Mouse (Mus musculus): ENCODE results near the gene Neu1. TPM values are rescaled to one million over a fixed set of nuclear protein-coding genes. Genes with fewer than 3 reads are reported as not detected.

Gene Neu1
- polyA plus RNA-seq (2014; fragmentation: Nextera tagmentation; extraction: Ambion mirVana), result 26.9 and 27.2 TPM in 2 replicates

DNA sequence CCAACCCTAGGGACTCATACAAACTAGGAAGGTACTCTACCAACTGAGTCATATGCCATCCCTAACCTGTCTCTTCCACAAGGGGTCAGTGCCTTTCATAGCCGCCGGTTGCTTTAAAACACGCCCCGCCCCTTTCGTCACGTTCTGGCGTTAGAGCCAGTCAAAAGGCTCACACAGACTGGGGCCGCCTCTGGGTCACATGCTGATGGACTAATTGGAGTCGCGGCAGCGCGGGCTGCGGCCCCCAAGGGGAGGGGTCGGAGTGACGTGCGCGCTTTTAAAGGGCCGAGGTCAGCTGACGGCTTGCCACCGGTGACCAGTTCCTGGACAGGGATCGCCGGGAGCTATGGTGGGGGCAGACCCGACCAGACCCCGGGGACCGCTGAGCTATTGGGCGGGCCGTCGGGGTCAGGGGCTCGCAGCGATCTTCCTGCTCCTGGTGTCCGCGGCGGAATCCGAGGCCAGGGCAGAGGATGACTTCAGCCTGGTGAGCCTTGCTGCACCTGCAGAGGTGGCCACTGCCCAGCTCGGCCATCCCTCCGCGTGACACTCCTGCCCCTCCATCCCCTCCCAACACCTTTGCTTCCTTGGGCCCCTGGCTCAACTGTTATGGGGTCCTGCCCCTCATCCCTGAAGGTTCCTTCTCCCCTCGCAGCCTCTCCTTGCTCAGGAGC lies at the start of gene Neu1:
Gene Neu1, plus strand, starts transcription at position 193 of the 674 bp plus-strand sequence.
- ATAC-seq (ENCODE audit: low FRiP score) (peak; percentile 97), DNase-seq (ENCODE audit: low spot score) (peak; percentile 98)
- peak within 1 kb of the TSS; percentile 73 for H3K9ac ChIP-seq
- H3K4me3 ChIP-seq (replicated peaks; ENCODE audit: low read length), result peak within 1 kb of the TSS; percentile 60
- peaks cover 30% of the 10 kb centered on the region for H3K36me3 ChIP-seq (replicated peaks; ENCODE audit: control insufficient read depth, insufficient read depth)
- H3K4me1 ChIP-seq (replicated peaks; ENCODE audit: control insufficient read depth, insufficient read depth, low read length), result peaks cover 7% of the 10 kb centered on the region
- H3K4me2 ChIP-seq (replicated peaks), result peak within 1 kb of the TSS; percentile 74
- H3K27me3 ChIP-seq (ENCODE audit: control insufficient read depth, insufficient read depth, low read length), result no peaks in the 10 kb centered on the region
- WGBS, result under 1% methylated on average over 37 of the region's 38 CpGs
- H3K27ac ChIP-seq, result peak within 1 kb of the TSS; percentile 51; the same call in 1 of the 2 replicates
- no peaks in the 10 kb centered on the region for H3K9me3 ChIP-seq (ENCODE audit: control insufficient read depth, low read length)

- H3K9ac ChIP-seq, result no peak within 1 kb of the TSS
- no peak within 1 kb of the TSS for H3K4me2 ChIP-seq (replicated peaks)
- no peaks in the 10 kb centered on the region for H3K9me3 ChIP-seq (ENCODE audit: control insufficient read depth, low read length)
- no peaks in the 10 kb centered on the region for H3K36me3 ChIP-seq (replicated peaks; ENCODE audit: control insufficient read depth, insufficient read depth)
- no peak within 1 kb of the TSS for H3K4me3 ChIP-seq (replicated peaks; ENCODE audit: low read length)
- WGBS, result 9% methylated on average over 15 of the region's 15 CpGs
- H3K4me1 ChIP-seq (replicated peaks; ENCODE audit: control insufficient read depth, insufficient read depth, low read length), result no peaks in the 10 kb centered on the region
- DNase-seq (ENCODE audit: low spot score) (no peak), ATAC-seq (ENCODE audit: low FRiP score) (no peak)
- no peak within 1 kb of the TSS for H3K27ac ChIP-seq
- H3K27me3 ChIP-seq (ENCODE audit: control insufficient read depth, insufficient read depth, low read length), result no peaks in the 10 kb centered on the region
Measured at GRCm38 (mm10) chr17:34881683-34882310, 49.3 kb upstream of the Neu1 start, which contains the start of gene Gm20547. TSS of gene Gm20547 (minus strand) at chr17:34882042.

DNA sequence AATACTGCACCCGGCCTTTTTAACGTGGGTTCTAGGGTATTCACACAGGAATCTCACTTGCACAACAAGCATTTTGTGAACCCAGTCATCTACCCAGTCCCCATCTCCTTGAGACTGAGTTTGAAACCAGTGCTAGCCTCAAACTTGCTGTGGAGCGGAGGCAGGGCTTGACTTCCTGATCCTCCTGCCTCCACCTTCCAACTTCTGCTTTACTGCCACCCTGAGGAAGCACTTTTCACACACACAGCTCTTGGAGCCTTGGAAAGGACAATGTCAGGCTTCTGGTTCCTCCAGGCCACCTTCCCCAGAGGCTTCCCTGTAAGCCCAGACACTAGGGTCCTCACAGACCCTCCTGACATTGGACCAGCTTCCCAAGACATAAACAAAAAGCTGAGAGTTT lies 47.7 kb upstream of the Neu1 start:
- no peaks in the 10 kb centered on the region for H3K4me1 ChIP-seq (replicated peaks; ENCODE audit: control insufficient read depth, insufficient read depth, low read length)
- DNase-seq (ENCODE audit: low spot score), result no peak
- ATAC-seq (ENCODE audit: low FRiP score), result no peak
- 70% methylated on average over 3 of the region's 3 CpGs for WGBS
- no peaks in the 10 kb centered on the region for H3K9me3 ChIP-seq (ENCODE audit: control insufficient read depth, low read length)
- no peaks in the 10 kb centered on the region for H3K36me3 ChIP-seq (replicated peaks; ENCODE audit: control insufficient read depth, insufficient read depth)
- no peak overlapping the region for H3K9ac ChIP-seq
- no peaks in the 10 kb centered on the region for H3K27me3 ChIP-seq (ENCODE audit: control insufficient read depth, insufficient read depth, low read length)
- no peak overlapping the region for H3K4me3 ChIP-seq (replicated peaks; ENCODE audit: low read length)
- H3K4me2 ChIP-seq (replicated peaks), result no peak overlapping the region
- H3K27ac ChIP-seq, result no peak overlapping the region

DNA sequence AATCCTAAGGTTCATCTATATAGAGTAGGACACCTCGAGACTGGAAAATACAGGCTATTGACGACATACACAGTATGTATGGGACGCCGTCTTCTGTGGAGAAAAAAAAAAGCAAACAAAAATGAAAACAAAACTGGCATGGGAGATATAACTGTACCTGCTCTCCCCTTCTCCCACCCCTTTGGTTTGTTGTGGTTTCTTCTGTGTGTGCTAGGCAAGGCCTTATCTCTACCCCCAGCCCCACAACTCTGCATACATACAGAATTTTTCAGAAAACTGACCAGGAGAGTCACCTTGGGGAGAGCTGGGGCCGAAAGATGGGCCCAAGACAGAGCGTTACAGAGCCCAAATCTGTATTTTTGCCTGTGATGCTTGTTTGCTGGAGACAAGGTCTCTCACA lies 46.3 kb upstream of the Neu1 start:
- Histone ChIP-seq H3K36me3 (replicated peaks; ENCODE audit: control insufficient read depth, insufficient read depth) (no peaks in the 10 kb centered on the region), H3K9ac (no peak overlapping the region), H3K4me2 (replicated peaks) (no peak overlapping the region), H3K4me3 (replicated peaks; ENCODE audit: low read length) (no peak overlapping the region), H3K4me1 (replicated peaks; ENCODE audit: control insufficient read depth, insufficient read depth, low read length) (no peaks in the 10 kb centered on the region), H3K27ac (no peak overlapping the region), H3K27me3 (ENCODE audit: control insufficient read depth, insufficient read depth, low read length) (no peaks in the 10 kb centered on the region), H3K9me3 (ENCODE audit: control insufficient read depth, low read length) (no peaks in the 10 kb centered on the region)
- WGBS, result 91% methylated on average over 6 of the region's 6 CpGs
- ATAC-seq (ENCODE audit: low FRiP score), result no peak
- no peak for DNase-seq (ENCODE audit: low spot score)

DNA sequence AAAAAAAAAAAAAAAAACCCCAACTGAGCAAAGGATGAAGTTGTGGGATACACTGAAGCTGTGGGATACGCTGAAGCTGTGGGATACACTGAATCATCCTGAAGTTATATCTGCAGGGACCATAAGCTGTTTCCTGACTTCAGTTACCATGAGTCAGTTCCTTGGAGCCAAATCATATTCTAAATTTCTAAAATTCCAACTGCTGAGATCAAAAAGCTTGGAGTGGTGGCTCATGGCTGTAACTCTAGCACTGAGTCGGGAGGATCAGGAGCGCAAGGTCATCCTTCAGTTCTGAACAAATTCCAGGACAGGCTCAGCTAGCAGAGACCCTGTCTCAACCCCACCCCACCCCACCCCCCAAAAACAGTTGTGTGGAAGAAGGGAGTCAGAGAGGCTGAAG lies 45.4 kb upstream of the Neu1 start:
- 79% methylated on average over 3 of the region's 3 CpGs for WGBS
- H3K27ac ChIP-seq, result no peak overlapping the region
- no peaks in the 10 kb centered on the region for H3K9me3 ChIP-seq (ENCODE audit: control insufficient read depth, low read length)
- ATAC-seq (ENCODE audit: low FRiP score) (no peak), DNase-seq (ENCODE audit: low spot score) (no peak)
- no peaks in the 10 kb centered on the region for H3K36me3 ChIP-seq (replicated peaks; ENCODE audit: control insufficient read depth, insufficient read depth)
- H3K4me2 ChIP-seq (replicated peaks), result no peak overlapping the region
- H3K4me1 ChIP-seq (replicated peaks; ENCODE audit: control insufficient read depth, insufficient read depth, low read length), result no peaks in the 10 kb centered on the region
- H3K27me3 ChIP-seq (ENCODE audit: control insufficient read depth, insufficient read depth, low read length), result no peaks in the 10 kb centered on the region
- no peak overlapping the region for H3K9ac ChIP-seq
- no peak overlapping the region for H3K4me3 ChIP-seq (replicated peaks; ENCODE audit: low read length)

- ATAC-seq (ENCODE audit: low FRiP score) (no peak), DNase-seq (ENCODE audit: low spot score) (no peak)
- no peak overlapping the region for H3K9ac ChIP-seq
- H3K27ac ChIP-seq, result no peak overlapping the region
- no peaks in the 10 kb centered on the region for H3K9me3 ChIP-seq (ENCODE audit: control insufficient read depth, low read length)
- H3K4me1 ChIP-seq (replicated peaks; ENCODE audit: control insufficient read depth, insufficient read depth, low read length), result no peaks in the 10 kb centered on the region
- no peaks in the 10 kb centered on the region for H3K27me3 ChIP-seq (ENCODE audit: control insufficient read depth, insufficient read depth, low read length)
- no peaks in the 10 kb centered on the region for H3K36me3 ChIP-seq (replicated peaks; ENCODE audit: control insufficient read depth, insufficient read depth)
- WGBS, result 89% methylated on average over 5 of the region's 5 CpGs
- H3K4me2 ChIP-seq (replicated peaks), result no peak overlapping the region
- no peak overlapping the region for H3K4me3 ChIP-seq (replicated peaks; ENCODE audit: low read length)
Measured at GRCm38 (mm10) chr17:34887942-34888341, 43.1 kb upstream of the Neu1 start.

DNA sequence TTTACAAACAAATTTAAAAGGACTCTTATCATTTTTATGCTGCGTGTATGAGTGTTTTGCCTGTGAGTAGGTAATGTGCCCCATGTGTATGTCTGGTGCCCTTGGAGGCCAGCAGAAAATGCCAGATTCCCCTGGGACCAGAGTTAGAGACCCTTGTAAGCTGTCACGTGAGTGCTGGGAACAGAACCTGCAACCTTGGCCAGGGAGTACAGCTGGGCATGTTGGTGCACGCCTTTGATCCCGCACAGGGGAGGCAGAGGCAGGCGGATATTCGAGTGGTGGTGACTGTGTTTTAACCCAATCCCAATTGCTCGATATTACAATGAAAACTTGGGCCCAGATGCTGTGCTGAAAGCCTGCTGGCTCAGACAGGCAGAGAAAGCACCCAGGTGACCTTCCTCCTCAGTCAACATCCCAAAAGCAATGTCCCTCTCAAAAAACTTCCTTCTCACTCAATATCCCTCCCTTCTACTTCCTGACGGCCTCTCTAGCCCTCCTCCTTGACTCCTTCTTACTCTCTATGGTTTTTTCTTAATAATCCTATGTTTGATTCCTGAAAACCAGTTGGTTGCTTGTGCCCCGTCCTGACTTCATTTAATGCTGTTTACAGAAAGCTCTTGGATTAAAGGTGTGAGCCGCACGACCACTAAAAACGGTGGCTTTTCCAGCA lies 40.8 kb upstream of the Neu1 start:
- Histone ChIP-seq H3K27me3 (ENCODE audit: control insufficient read depth, insufficient read depth, low read length) (no peaks in the 10 kb centered on the region), H3K36me3 (replicated peaks; ENCODE audit: control insufficient read depth, insufficient read depth) (no peaks in the 10 kb centered on the region), H3K4me2 (replicated peaks) (no peak overlapping the region), H3K4me1 (replicated peaks; ENCODE audit: control insufficient read depth, insufficient read depth, low read length) (peaks cover 1% of the 10 kb centered on the region; the same call in 1 of the 2 replicates), H3K9ac (no peak overlapping the region), H3K9me3 (ENCODE audit: control insufficient read depth, low read length) (no peaks in the 10 kb centered on the region), H3K4me3 (replicated peaks; ENCODE audit: low read length) (no peak overlapping the region), H3K27ac (no peak overlapping the region)
- ATAC-seq (ENCODE audit: low FRiP score) (no peak), DNase-seq (ENCODE audit: low spot score) (no peak)
- 91% methylated on average over 12 of the region's 12 CpGs for WGBS

GRCm38 (mm10) chr17:34891377-34891776 lies 39.7 kb upstream of the Neu1 start:
- Histone ChIP-seq H3K27ac (no peak overlapping the region), H3K9ac (no peak overlapping the region), H3K9me3 (ENCODE audit: control insufficient read depth, low read length) (no peaks in the 10 kb centered on the region), H3K4me1 (replicated peaks; ENCODE audit: control insufficient read depth, insufficient read depth, low read length) (peaks cover 13% of the 10 kb centered on the region), H3K27me3 (ENCODE audit: control insufficient read depth, insufficient read depth, low read length) (no peaks in the 10 kb centered on the region), H3K36me3 (replicated peaks; ENCODE audit: control insufficient read depth, insufficient read depth) (peaks cover 6% of the 10 kb centered on the region; the same call in 1 of the 2 replicates), H3K4me2 (replicated peaks) (no peak overlapping the region), H3K4me3 (replicated peaks; ENCODE audit: low read length) (no peak overlapping the region)
- DNase-seq (ENCODE audit: low spot score) (no peak), ATAC-seq (ENCODE audit: low FRiP score) (no peak)
- WGBS, result 94% methylated on average over 2 of the region's 2 CpGs

GRCm38 (mm10) chr17:34893072-34893824 lies 37.8 kb upstream of the Neu1 start:
- Histone ChIP-seq H3K27ac (peak overlapping the region; percentile 73), H3K9me3 (ENCODE audit: control insufficient read depth, low read length) (no peaks in the 10 kb centered on the region), H3K9ac (peak overlapping the region; percentile 52), H3K36me3 (replicated peaks; ENCODE audit: control insufficient read depth, insufficient read depth) (peaks cover 8% of the 10 kb centered on the region; the same call in 1 of the 2 replicates), H3K4me2 (replicated peaks) (peak overlapping the region; percentile 79), H3K4me1 (replicated peaks; ENCODE audit: control insufficient read depth, insufficient read depth, low read length) (peaks cover 28% of the 10 kb centered on the region), H3K27me3 (ENCODE audit: control insufficient read depth, insufficient read depth, low read length) (no peaks in the 10 kb centered on the region), H3K4me3 (replicated peaks; ENCODE audit: low read length) (peak overlapping the region; percentile 75)
- 68% methylated on average over 12 of the region's 12 CpGs for whole genome bisulfite sequencing
- DNase-seq (ENCODE audit: low spot score) (no peak), ATAC-seq (ENCODE audit: low FRiP score) (no peak)
